Mouse (Mus musculus) CH12.LX (cell line): Measurements from ENCODE around the gene Fam217b. TPM values are rescaled to one million over a fixed set of nuclear protein-coding genes. Genes with fewer than 3 reads are reported as not detected.

Source experiments
- DNase-seq: peaks from one replicate; pipeline ENCODE4 v3.0.0-alpha.2; 2013; ENCODE audit errors: extremely low read depth
- H3K27ac ChIP-seq: 2 replicates; pipeline ENCODE4 v1.5.1; 2012; ENCODE audit warnings: low read depth, mild to moderate bottlenecking, control low read depth, moderate library complexity; ENCODE audit not compliant: insufficient read depth
- H3K27me3 ChIP-seq: replicated peaks from 2 replicates; pipeline ENCODE3; 2012; ENCODE audit warnings: inconsistent platforms
- H3K36me3 ChIP-seq, 2 experiments: replicated peaks in 1 of 2; 2 replicates each; pipeline versions ENCODE3 to v1.6.1; 2012; ENCODE audit warnings: inconsistent platforms in 1 of 2, low read length in 1 of 2, mild to moderate bottlenecking in 1 of 2, mixed read lengths in 1 of 2, moderate library complexity in 1 of 2; ENCODE audit not compliant: control insufficient read depth in 1 of 2, insufficient read depth in 1 of 2
- H3K4me1 ChIP-seq, 2 experiments: 2 replicates each; pipeline ENCODE4 v1.6.1; 2012; ENCODE audit warnings: inconsistent platforms in 1 of 2, moderate library complexity in 1 of 2; ENCODE audit not compliant: insufficient read depth in 2 of 2, control insufficient read depth in 1 of 2
- H3K4me2 ChIP-seq: 2 replicates; pipeline ENCODE4 v1.6.1; 2012; ENCODE audit warnings: low read depth, mild to moderate bottlenecking, control low read depth; ENCODE audit not compliant: poor library complexity, insufficient read depth, severe bottlenecking
- H3K4me3 ChIP-seq, 3 experiments: fragments of 150-350 bp in 1 of 3; sonication (generic) in 1 of 3; replicated peaks in 1 of 3; 2 replicates each; pipeline versions ENCODE3 to v1.5.1; 2011 to 2012; ENCODE audit warnings: low read depth in 2 of 3, low read length in 2 of 3, mild to moderate bottlenecking in 2 of 3, moderate library complexity in 2 of 3, control low read depth in 1 of 3, improper control_type of control experiment in 1 of 3, inconsistent platforms in 1 of 3, mixed read lengths in 1 of 3; ENCODE audit not compliant: poor library complexity in 1 of 3
- H3K79me2 ChIP-seq: replicated peaks from 2 replicates; pipeline ENCODE4 v1.6.1; 2012; ENCODE audit warnings: mild to moderate bottlenecking, moderate library complexity; ENCODE audit not compliant: control insufficient read depth, poor library complexity, insufficient read depth, severe bottlenecking; ENCODE audit errors: extremely low read depth
- H3K9ac ChIP-seq: 2 replicates; pipeline ENCODE4 v1.6.1; 2012; ENCODE audit warnings: low read depth, mild to moderate bottlenecking, control low read depth, moderate library complexity; ENCODE audit not compliant: insufficient read depth
- H3K9me3 ChIP-seq: replicated peaks from 2 replicates; pipeline ENCODE3; 2012; ENCODE audit warnings: low read length, inconsistent platforms, mixed read lengths
- CHD1 ChIP-seq: IDR thresholded peaks from 2 replicates; pipeline ENCODE4 v1.6.1; 2012; ENCODE audit warnings: low read depth, low read length, improper control_type of control experiment, inconsistent platforms
- CHD2 ChIP-seq: IDR thresholded peaks from 2 replicates; pipeline ENCODE4 v1.6.1; 2011; ENCODE audit warnings: low read length, improper control_type of control experiment
- HCFC1 ChIP-seq: IDR thresholded peaks from 2 replicates; pipeline ENCODE4 v1.6.1; 2012; ENCODE audit warnings: low read depth, mild to moderate bottlenecking, inconsistent platforms, low read length, improper control_type of control experiment
- KAT2A ChIP-seq: IDR thresholded peaks from 2 replicates; pipeline ENCODE4 v1.6.1; 2012; ENCODE audit warnings: low read length, improper control_type of control experiment, inconsistent platforms; ENCODE audit not compliant: insufficient replicate concordance
- MAFK ChIP-seq: IDR thresholded peaks from 2 replicates; pipeline ENCODE4 v1.6.1; 2011; ENCODE audit warnings: low read length, improper control_type of control experiment; ENCODE audit not compliant: insufficient replicate concordance
- MEF2A ChIP-seq: IDR thresholded peaks from 2 replicates; pipeline ENCODE4 v1.6.1; 2014; ENCODE audit warnings: low read depth, mild to moderate bottlenecking, inconsistent platforms, low read length, improper control_type of control experiment, borderline replicate concordance
- MXI1 ChIP-seq: IDR thresholded peaks from 2 replicates; pipeline ENCODE4 v1.6.1; 2011; ENCODE audit warnings: mild to moderate bottlenecking, low read depth, low read length, improper control_type of control experiment
- MYC ChIP-seq: IDR thresholded peaks from 2 replicates; pipeline ENCODE4 v1.6.1; 2011; ENCODE audit warnings: low read depth, mild to moderate bottlenecking, improper control_type of control experiment, low read length
- NRF1 ChIP-seq: IDR thresholded peaks from 2 replicates; pipeline ENCODE4 v1.6.1; 2014; ENCODE audit warnings: low read depth, mild to moderate bottlenecking, inconsistent platforms, low read length, improper control_type of control experiment, moderate library complexity
- PAX5 ChIP-seq: IDR thresholded peaks from 2 replicates; pipeline ENCODE4 v1.6.1; 2012; ENCODE audit warnings: low read length, inconsistent platforms, mixed read lengths
- RAD21 ChIP-seq: IDR thresholded peaks from 2 replicates; pipeline ENCODE4 v1.6.1; 2011; ENCODE audit warnings: low read depth, mild to moderate bottlenecking, low read length, improper control_type of control experiment, moderate library complexity
- SIN3A ChIP-seq: IDR thresholded peaks from 2 replicates; pipeline ENCODE4 v1.6.1; 2012; ENCODE audit warnings: low read length, improper control_type of control experiment, inconsistent platforms
- TBP ChIP-seq: conservative IDR thresholded peaks from 2 replicates; pipeline ENCODE4 v1.6.1; 2011; ENCODE audit warnings: low read depth, low read length, improper control_type of control experiment
- UBTF ChIP-seq: IDR thresholded peaks from 2 replicates; pipeline ENCODE4 v1.6.1; 2012; ENCODE audit warnings: low read depth, mild to moderate bottlenecking, inconsistent platforms, low read length, improper control_type of control experiment, moderate library complexity
- USF1 ChIP-seq: IDR thresholded peaks from 2 replicates; pipeline ENCODE4 v1.6.1; 2014; ENCODE audit warnings: low read depth, mild to moderate bottlenecking, inconsistent platforms, low read length, improper control_type of control experiment
- USF2 ChIP-seq: conservative IDR thresholded peaks from 2 replicates; pipeline ENCODE4 v1.6.1; 2011; ENCODE audit warnings: low read depth, low read length, improper control_type of control experiment
- ZC3H11A ChIP-seq: IDR thresholded peaks from 2 replicates; pipeline ENCODE4 v1.6.1; 2012; ENCODE audit warnings: low read depth, mild to moderate bottlenecking, inconsistent platforms, low read length, improper control_type of control experiment
- dilution Hi-C: fragments of 300-500 bp; cut with MboI; formaldehyde crosslinking; loops from 2 replicates; pipeline ENCODE4 v1.14.3; 2020; ENCODE audit warnings: low sequenced_read_pairs; ENCODE audit not compliant: extremely low pct_unique_long_range_greater_than_20kb, extremely low pct_ligation_motif_present
- in situ Hi-C: fragments of 300-500 bp; cut with MboI; formaldehyde crosslinking; loops from 3 replicates; pipeline ENCODE4 v1.14.3; 2019; ENCODE audit warnings: low sequenced_read_pairs, low pct_ligation_motif_present, low pct_unique_long_range_greater_than_20kb, mixed read lengths
- polyA plus RNA-seq: library from polyadenylated mRNA; unstranded; fragments of >175 nt; gene quantifications from 2 replicates; pipeline ENCODE4 v1.2.1, GENCODE M21; 2012; ENCODE audit warnings: low read depth; ENCODE audit not compliant: insufficient read length
- total RNA-seq, 2 experiments: library from RNA; depleted of rRNA; stranded (reverse); fragments of 300-350 nt in 1 of 2; fragments of >200 nt in 1 of 2; gene quantifications; 2 replicates each; pipeline ENCODE4 v1.2.3; 2012 to 2014

Gene Fam217b
- total and polyA plus RNA-seq, 3 experiments = 0.05 to 0.08 TPM; not detected in 1

DNA sequence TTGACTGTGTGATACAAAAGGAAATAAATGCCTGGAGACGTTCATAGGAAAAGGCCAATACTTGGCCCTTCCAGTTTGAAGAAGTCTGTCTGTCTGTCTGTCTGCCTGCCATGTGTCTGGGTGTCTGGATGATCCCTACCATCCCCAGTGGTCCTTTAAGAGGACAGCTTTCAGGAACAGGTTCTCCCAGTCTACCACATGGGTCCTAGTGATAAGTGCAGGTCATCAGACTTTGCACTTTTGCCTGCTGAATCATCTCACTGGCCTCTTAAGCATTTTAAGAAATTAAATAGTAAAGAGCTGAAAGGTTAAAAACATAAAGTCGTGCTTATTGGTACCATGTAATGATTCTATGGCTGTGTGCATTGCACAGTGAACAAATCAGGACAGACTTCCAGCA, 19.2 kb downstream of the Fam217b start:
- Histone ChIP-seq H3K79me2 (no peaks in the 10 kb centered on the region), H3K4me1 (no peaks in the 10 kb centered on the region), H3K36me3 (no peaks in the 10 kb centered on the region), H3K4me2 (no peak overlapping the region), H3K27ac (no peak overlapping the region), H3K27me3 (peaks cover 38% of the 10 kb centered on the region), H3K9me3 (no peaks in the 10 kb centered on the region), H3K4me3 (no peak overlapping the region), H3K9ac (no peak overlapping the region)
- no peak for DNase-seq
- TF ChIP-seq MXI1 (no peak), MAFK (no peak), HCFC1 (no peak), USF1 (no peak), PAX5 (no peak), TBP (no peak), RAD21 (no peak), USF2 (no peak)
- in situ Hi-C loops (no loop called here), dilution Hi-C loops (no loop called here)

GRCm38 (mm10) chr2:178433903-178434302, 19.6 kb downstream of the Fam217b start:
- H3K36me3 ChIP-seq = no peaks in the 10 kb centered on the region
- H3K4me3 ChIP-seq = no peak overlapping the region
- dilution Hi-C loops = no loop called here
- no peaks in the 10 kb centered on the region for H3K4me1 ChIP-seq
- peaks cover 38% of the 10 kb centered on the region for H3K27me3 ChIP-seq
- in situ Hi-C loops = no loop called here
- no peak overlapping the region for H3K27ac ChIP-seq
- H3K4me2 ChIP-seq = no peak overlapping the region
- no peak for TF ChIP-seq KAT2A
- TF ChIP-seq CHD1 = no peak
- TF ChIP-seq UBTF = no peak
- TF ChIP-seq NRF1 = no peak
- no peak for TF ChIP-seq HCFC1
- TF ChIP-seq RAD21 = no peak
- TF ChIP-seq SIN3A = no peak
- TF ChIP-seq CHD2 = no peak
- TF ChIP-seq USF1 = no peak
- TF ChIP-seq MXI1 = no peak
- TF ChIP-seq MYC = no peak
- no peak for TF ChIP-seq ZC3H11A
- no peak for TF ChIP-seq MEF2A
- H3K79me2 ChIP-seq = no peaks in the 10 kb centered on the region
- no peak for DNase-seq
- no peaks in the 10 kb centered on the region for H3K9me3 ChIP-seq
- H3K9ac ChIP-seq = no peak overlapping the region
